Mouse (Mus musculus) lung, embryonic 14.5 days (tissue): Measurements from ENCODE around the gene Ralgps2. TPM values are rescaled to one million over a fixed set of nuclear protein-coding genes. Genes with fewer than 3 reads are reported as not detected.

Experiments used
- ATAC-seq: fragments of 200-750 bp; cut with Nextera tagmentation; 2 replicates; pipeline ENCODE4 v1.8.0; 2017; ENCODE audit warnings: mild to moderate bottlenecking, moderate TSS enrichment, moderate library complexity; ENCODE audit not compliant: insufficient read depth
- DNase-seq: peaks from one replicate; pipeline ENCODE4 v3.0.0-alpha.2; 2015
- H3K27ac ChIP-seq: fragments of 300-500 bp; sonication (generic); 2 replicates; pipeline ENCODE4 v1.5.1; 2014; ENCODE audit warnings: low read depth, mild to moderate bottlenecking, moderate library complexity
- H3K27me3 ChIP-seq: fragments of 300-500 bp; sonication (generic); 2 replicates; pipeline ENCODE4 v1.6.1; 2014; ENCODE audit warnings: low read length, control low read depth; ENCODE audit not compliant: insufficient read depth
- H3K36me3 ChIP-seq: fragments of 300-500 bp; sonication (generic); 2 replicates; pipeline ENCODE4 v1.6.1; 2014; ENCODE audit warnings: control low read depth; ENCODE audit not compliant: insufficient read depth
- H3K4me1 ChIP-seq: fragments of 300-500 bp; sonication (generic); 2 replicates; pipeline ENCODE4 v1.6.1; 2014; ENCODE audit warnings: antibody characterized with exemption, control low read depth; ENCODE audit not compliant: insufficient read depth
- H3K4me2 ChIP-seq: fragments of 300-500 bp; sonication (generic); 2 replicates; pipeline ENCODE4 v1.6.1; 2014; ENCODE audit warnings: mild to moderate bottlenecking
- H3K4me3 ChIP-seq: fragments of 300-500 bp; sonication (generic); 2 replicates; pipeline ENCODE4 v1.5.1; 2014; ENCODE audit warnings: low read depth, low read length
- H3K9ac ChIP-seq: fragments of 300-500 bp; sonication (generic); 2 replicates; pipeline ENCODE4 v1.6.1; 2014
- H3K9me3 ChIP-seq: fragments of 300-500 bp; sonication (generic); 2 replicates; pipeline ENCODE4 v1.6.1; 2016; ENCODE audit warnings: low read depth, low read length, control low read depth
- CTCF ChIP-seq: IDR thresholded peaks from 2 replicates; pipeline ENCODE4 v1.5.1; 2016; ENCODE audit warnings: antibody characterized with exemption, low read depth
- WGBS: fragments of 180-500 bp; shearing (Covaris S2); extraction: QIAGEN DNeasy Blood & Tissue Kit; methylation state at CpG from one replicate; pipeline ENCODE4 v1.1.7; 2014; 5-methylcytosine and 5-hydroxymethylcytosine counted together
- polyA plus RNA-seq: library from polyadenylated mRNA; unstranded; fragments of >200 nt; fragmentation: Nextera tagmentation; extraction: Ambion mirVana; gene quantifications from 2 replicates; pipeline ENCODE4 v1.2.1, GENCODE M21; 2014

Ralgps2 gene
- 70.6 and 71.6 TPM in 2 replicates for polyA plus RNA-seq

- DNase-seq (peak; percentile 84), ATAC-seq (peak; percentile 84)
- Histone ChIP-seq H3K27me3 (no peaks in the 10 kb centered on the region), H3K9ac (peak within 1 kb of the TSS; percentile 86), H3K9me3 (no peaks in the 10 kb centered on the region), H3K4me2 (peak within 1 kb of the TSS; percentile 84), H3K4me1 (no peaks in the 10 kb centered on the region), H3K4me3 (peak within 1 kb of the TSS; percentile 93), H3K36me3 (no peaks in the 10 kb centered on the region), H3K27ac (peak within 1 kb of the TSS; percentile 89)
- under 1% methylated on average over 85 of the region's 124 CpGs for WGBS
- no peak for TF ChIP-seq CTCF
Measured at GRCm38 (mm10) chr1:156939251-156940141, at the start of gene Ralgps2. Gene Ralgps2, minus strand, starts transcription at chr1:156939626.

- WGBS: 53% methylated on average over 3 of the region's 3 CpGs
- H3K9me3 ChIP-seq: no peaks in the 10 kb centered on the region
- no peak overlapping the region for H3K9ac ChIP-seq
- DNase-seq (no peak), ATAC-seq (no peak)
- no peaks in the 10 kb centered on the region for H3K27me3 ChIP-seq
- no peak for TF ChIP-seq CTCF
- no peak overlapping the region for H3K4me3 ChIP-seq
- H3K4me1 ChIP-seq: peaks cover 24% of the 10 kb centered on the region
- no peaks in the 10 kb centered on the region for H3K36me3 ChIP-seq
- no peak overlapping the region for H3K27ac ChIP-seq
- no peak overlapping the region for H3K4me2 ChIP-seq
Measured at GRCm38 (mm10) chr1:156987576-156987975, 48.1 kb upstream of the Ralgps2 start.

DNA sequence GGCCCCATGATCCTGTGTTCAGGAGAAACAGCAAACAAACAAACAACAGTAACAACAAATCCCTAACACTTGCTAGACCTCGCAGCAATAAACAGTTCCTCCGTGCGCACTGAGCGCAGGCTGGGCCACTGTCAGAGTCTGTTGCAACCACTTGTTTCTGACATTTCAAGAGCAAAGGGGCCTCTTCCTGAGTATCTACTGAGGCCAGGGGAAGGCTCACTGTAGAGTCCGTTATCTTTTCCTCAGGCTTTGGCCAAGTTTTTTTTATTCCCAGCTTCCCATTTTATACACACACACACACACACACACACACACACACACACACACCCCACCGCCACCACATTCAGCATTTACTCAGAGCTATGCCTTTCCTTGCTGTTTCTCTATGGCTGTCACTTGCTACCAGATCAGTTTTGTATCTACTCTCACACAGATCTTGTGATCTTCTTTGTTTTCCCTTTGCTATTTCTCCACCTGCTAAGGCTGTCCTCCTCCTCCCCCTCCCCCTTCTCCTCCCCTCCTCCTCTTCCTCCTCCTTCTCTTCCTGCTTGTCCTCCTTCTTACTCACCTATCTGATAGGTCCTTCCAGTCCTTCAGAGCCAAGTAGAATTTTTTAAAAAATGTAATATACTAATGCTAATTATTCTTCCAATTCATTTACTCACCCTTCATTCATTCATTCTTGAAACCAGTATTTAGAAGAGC lies 47.4 kb upstream of the Ralgps2 start:
- Histone ChIP-seq H3K36me3 (no peaks in the 10 kb centered on the region), H3K27ac (no peak overlapping the region), H3K4me2 (no peak overlapping the region), H3K4me1 (peaks cover 18% of the 10 kb centered on the region; the same call in 1 of the 2 replicates), H3K4me3 (no peak overlapping the region), H3K9me3 (no peaks in the 10 kb centered on the region), H3K9ac (no peak overlapping the region), H3K27me3 (no peaks in the 10 kb centered on the region)
- 36% methylated on average over 6 of the region's 6 CpGs for WGBS
- ATAC-seq: peak; percentile 32; the same call in 1 of the 2 replicates
- DNase-seq: peak; percentile 35
- TF ChIP-seq CTCF: no peak

- Histone ChIP-seq H3K4me1 (peaks cover 14% of the 10 kb centered on the region; the same call in 1 of the 2 replicates), H3K36me3 (no peaks in the 10 kb centered on the region), H3K27ac (no peak overlapping the region), H3K27me3 (no peaks in the 10 kb centered on the region), H3K9ac (no peak overlapping the region), H3K4me3 (no peak overlapping the region), H3K9me3 (no peaks in the 10 kb centered on the region), H3K4me2 (no peak overlapping the region)
- 25% methylated on average over 6 of the region's 6 CpGs for WGBS
- DNase-seq: peak; percentile 41
- no peak for TF ChIP-seq CTCF
- 0 out of 2 replicates have a peak, but pooled peaks have one; percentile 15 for ATAC-seq
Measured at GRCm38 (mm10) chr1:156985657-156986640, 46.5 kb upstream of the Ralgps2 start.

DNA sequence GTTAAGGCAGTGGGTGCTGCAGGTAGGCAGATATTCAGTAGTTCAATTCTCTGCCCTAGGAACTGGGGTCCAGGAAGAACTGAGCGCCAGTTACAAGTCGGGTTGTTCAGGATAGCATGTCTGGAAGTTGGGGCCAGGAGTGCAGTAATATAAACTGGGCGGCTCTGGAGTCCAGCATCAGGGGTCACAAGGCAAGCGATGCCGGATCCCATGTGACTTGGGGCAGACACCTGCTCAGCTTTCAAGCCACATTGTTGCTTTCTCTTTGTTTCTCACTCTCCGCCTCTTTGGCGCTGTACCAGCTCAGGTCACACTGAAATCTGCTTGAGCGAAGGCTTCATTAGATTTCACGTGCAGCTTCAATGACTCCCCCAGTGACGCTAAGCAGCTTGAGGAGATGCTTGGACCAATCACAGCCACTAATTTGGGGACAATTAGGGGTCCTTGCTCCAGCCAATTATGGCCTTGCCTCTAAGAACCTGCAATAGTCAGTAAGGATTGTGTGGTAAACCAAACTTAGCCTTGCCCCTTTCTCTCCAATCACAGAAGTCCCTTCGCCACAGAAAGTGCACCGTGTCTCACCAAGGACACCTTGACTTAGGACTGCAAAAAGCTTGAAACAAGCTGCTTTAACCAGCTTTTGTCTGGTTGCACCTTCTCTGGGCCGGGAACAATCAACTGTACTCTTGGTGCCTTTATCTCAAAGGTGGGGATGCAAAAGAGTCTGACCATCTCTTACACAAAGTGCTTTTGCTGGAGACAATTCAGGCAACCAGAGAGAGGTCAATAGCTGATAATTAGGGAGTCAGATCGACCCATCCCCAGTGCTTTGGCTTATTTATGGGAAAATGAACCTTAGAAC lies 43.8 kb upstream of the Ralgps2 start:
- WGBS: 73% methylated on average over 14 of the region's 14 CpGs
- TF ChIP-seq CTCF: no peak
- Histone ChIP-seq H3K4me2 (no peak overlapping the region), H3K4me1 (peaks cover 12% of the 10 kb centered on the region; the same call in 1 of the 2 replicates), H3K36me3 (no peaks in the 10 kb centered on the region), H3K27me3 (no peaks in the 10 kb centered on the region), H3K4me3 (no peak overlapping the region), H3K9me3 (no peaks in the 10 kb centered on the region), H3K27ac (no peak overlapping the region), H3K9ac (no peak overlapping the region)
- ATAC-seq (no peak), DNase-seq (no peak)

DNA sequence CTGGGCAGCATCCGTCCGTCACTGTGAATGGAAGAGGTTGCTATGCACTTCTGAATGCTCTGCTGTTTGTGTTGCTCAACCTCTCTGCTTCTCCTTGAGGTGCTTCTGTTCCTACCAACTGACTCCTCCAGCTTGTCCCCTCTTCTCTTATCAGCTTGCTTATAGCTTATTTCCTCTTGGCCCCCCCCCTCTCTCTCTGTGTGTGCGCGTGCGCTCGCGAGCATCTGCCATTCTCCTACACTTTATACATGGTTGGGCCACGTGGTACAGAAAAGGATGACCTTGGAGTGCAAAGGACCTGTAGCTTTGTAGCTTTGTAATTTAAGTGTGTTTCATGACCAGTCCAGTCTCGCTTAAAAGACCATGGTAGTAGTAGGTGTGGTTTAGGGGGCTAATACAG lies 42.5 kb upstream of the Ralgps2 start:
- no peak for TF ChIP-seq CTCF
- no peaks in the 10 kb centered on the region for H3K36me3 ChIP-seq
- no peak overlapping the region for H3K27ac ChIP-seq
- peaks cover 12% of the 10 kb centered on the region; the same call in 1 of the 2 replicates for H3K4me1 ChIP-seq
- WGBS: 69% methylated on average over 9 of the region's 9 CpGs
- H3K4me2 ChIP-seq: no peak overlapping the region
- no peak overlapping the region for H3K4me3 ChIP-seq
- no peaks in the 10 kb centered on the region for H3K27me3 ChIP-seq
- H3K9ac ChIP-seq: no peak overlapping the region
- no peaks in the 10 kb centered on the region for H3K9me3 ChIP-seq
- no peak for DNase-seq
- ATAC-seq: no peak
